Comparison of ENCODE assay signal across 25 mouse cellular contexts in genomic region chr12:69464906-69465305, GRCm38 (mm10).
"Had no signal": no experiment of that assay in that cellular context is flagged by ENCODE, and none has a peak within 500 bp of the region (broad histone marks: within the 10 kb centered on the region; RNA-seq: fewer than 3 reads in every experiment).

No protein-coding gene starts in this region.

- H3K9me3 ChIP-seq: heart, embryonic 13.5 days; heart, embryonic 15.5 days; hindbrain, embryonic 13.5 days; hindbrain, embryonic 15.5 days; intestine, embryonic 15.5 days; kidney, embryonic 15.5 days; limb, embryonic 13.5 days; limb, embryonic 15.5 days; liver, embryonic 12.5 days had no signal

- H3K27ac ChIP-seq: heart, embryonic 13.5 days; heart, embryonic 15.5 days; hindbrain, embryonic 13.5 days; hindbrain, embryonic 15.5 days; intestine, embryonic 15.5 days; kidney, embryonic 15.5 days; kidney, postnatal 0 days; limb, embryonic 13.5 days; limb, embryonic 15.5 days; liver, embryonic 12.5 days; liver, embryonic 14.5 days had no signal

- H3K4me2 ChIP-seq: heart, embryonic 11.5 days; heart, embryonic 13.5 days; heart, embryonic 15.5 days; hindbrain, embryonic 13.5 days; hindbrain, embryonic 15.5 days; intestine, embryonic 15.5 days; kidney, embryonic 15.5 days; limb, embryonic 13.5 days; limb, embryonic 15.5 days; liver, embryonic 12.5 days had no signal

- DNase-seq: gastrocnemius, postnatal 14 days; gastrocnemius, postnatal 36 days; heart, adult 18-20 months; heart, postnatal 14 days; heart, postnatal 36 days; kidney, adult 18-20 months; kidney, adult 9 months; kidney, postnatal 14 days; kidney, postnatal 36 days; layer of hippocampus, adult 9-11 months; layer of hippocampus, postnatal 36 days had no signal

- H3K27me3 ChIP-seq: heart, embryonic 13.5 days; heart, embryonic 15.5 days; hindbrain, embryonic 13.5 days; hindbrain, embryonic 15.5 days; intestine, embryonic 15.5 days; kidney, embryonic 15.5 days; limb, embryonic 13.5 days; limb, embryonic 15.5 days; liver, embryonic 12.5 days had no signal

- H3K4me3 ChIP-seq: heart, embryonic 13.5 days; heart, embryonic 15.5 days; hindbrain, embryonic 13.5 days; hindbrain, embryonic 15.5 days; intestine, embryonic 15.5 days; kidney, embryonic 15.5 days; limb, embryonic 13.5 days; limb, embryonic 15.5 days; liver, embryonic 12.5 days had no signal

- H3K36me3 ChIP-seq: heart, embryonic 13.5 days; heart, embryonic 15.5 days; hindbrain, embryonic 13.5 days; hindbrain, embryonic 15.5 days; intestine, embryonic 15.5 days; kidney, embryonic 15.5 days; limb, embryonic 13.5 days; limb, embryonic 15.5 days; liver, embryonic 12.5 days had no signal

- ATAC-seq: inflammation-experienced regulatory T-cells, adult 6 months; intestine, embryonic 15.5 days; intestine, postnatal 0 days; liver, embryonic 12.5 days had no signal

- H3K9ac ChIP-seq: heart, embryonic 13.5 days; heart, embryonic 15.5 days; hindbrain, embryonic 13.5 days; hindbrain, embryonic 15.5 days; intestine, embryonic 15.5 days; kidney, embryonic 15.5 days; limb, embryonic 13.5 days; limb, embryonic 15.5 days; liver, embryonic 12.5 days; liver, embryonic 14.5 days had no signal
